Mouse (Mus musculus): Measurements from ENCODE around the gene Flvcr2.

The Flvcr2 gene

DNA sequence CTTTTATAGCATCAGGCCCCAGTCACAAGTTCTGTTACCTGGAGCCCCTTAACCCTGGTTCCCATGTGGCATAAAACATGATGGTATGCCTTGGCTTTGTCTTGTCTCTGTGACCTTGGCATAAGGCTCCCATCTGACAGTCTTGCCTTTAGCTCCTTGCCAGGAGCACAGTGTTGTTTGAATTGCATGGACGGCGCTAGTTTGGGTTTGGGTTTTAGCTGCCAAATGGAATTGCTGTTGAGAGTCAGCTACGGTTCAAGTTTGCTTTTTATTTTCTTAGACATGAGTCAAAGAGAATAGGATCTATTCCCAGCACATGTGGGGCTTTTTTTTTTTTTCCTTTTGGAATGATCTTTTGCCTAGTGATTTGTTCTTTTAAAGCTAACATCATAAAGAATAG is 112.8 kb downstream of the Flvcr2 start:
- DNase-seq (ENCODE audit: low spot score in 2 of 2), result no peak

DNA sequence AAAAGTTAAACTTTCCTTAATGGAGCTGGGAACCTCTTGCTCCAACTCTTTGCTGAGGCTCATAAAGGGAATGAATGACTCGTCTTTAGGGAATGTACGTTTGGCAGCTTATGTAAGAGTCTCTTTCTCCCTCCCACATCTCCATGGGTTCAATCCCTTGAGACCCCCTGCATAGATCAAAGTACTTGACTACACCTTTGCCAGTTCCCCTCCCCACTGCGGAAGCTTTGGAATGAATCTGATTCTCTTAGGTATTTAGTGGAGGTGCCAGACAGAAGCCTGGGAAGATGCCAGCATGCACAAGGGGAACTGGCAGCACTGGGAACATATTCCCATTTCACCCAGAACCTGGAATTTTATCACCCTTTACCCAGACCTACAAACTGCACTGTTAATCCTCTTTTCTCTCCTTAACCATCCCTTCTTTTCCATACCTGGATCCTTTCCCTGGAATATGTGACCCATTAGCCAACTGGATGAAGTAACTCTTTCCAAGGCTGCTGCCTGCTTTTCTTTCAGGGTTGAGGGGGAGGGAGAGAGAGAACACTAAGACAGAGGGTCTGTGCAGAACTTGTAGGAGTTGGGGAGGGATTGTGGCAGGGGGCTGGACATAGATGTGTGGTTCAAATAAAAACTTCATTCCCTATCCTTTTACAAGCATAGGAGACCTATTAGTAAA is 113.3 kb downstream of the Flvcr2 start:
- DNase-seq (ENCODE audit: low spot score in 2 of 2), result no peak

DNA sequence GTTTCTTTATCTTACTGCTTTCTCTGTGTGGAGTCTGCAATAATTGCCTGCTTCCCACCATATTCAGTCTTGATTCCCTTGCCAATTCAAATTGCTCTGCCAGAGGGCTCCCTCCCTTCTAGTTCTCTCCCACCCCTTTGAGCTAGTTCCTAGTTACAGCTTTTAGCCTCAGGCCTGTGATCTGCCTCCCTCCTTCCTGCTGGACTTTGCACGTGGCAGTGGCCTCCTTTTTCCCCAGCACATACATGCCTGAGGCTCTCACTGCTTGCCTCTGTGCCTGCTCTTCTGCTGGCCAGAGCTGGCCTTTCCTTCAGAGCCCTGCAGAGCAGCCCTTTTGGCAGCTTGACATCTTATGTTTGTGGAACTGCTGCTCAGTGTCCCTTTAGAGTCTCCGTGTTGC is 116.2 kb downstream of the Flvcr2 start:
- no peak for DNase-seq (ENCODE audit: low spot score in 2 of 2)

Measured in thymus, postnatal 10 days (tissue).